Mouse (Mus musculus) liver, adult 2 months (tissue): ENCODE results near the gene Cfap77.

Source experiments
- CTCF ChIP-seq: fragments of 200-500 bp; IDR thresholded peaks from 2 replicates; pipeline ENCODE4 v1.5.1; 2011; ENCODE audit warnings: low read depth, low read length, control low read depth
- POLR2A ChIP-seq: fragments of 200-500 bp; IDR thresholded peaks from 2 replicates; pipeline ENCODE4 v1.6.1; 2011; ENCODE audit warnings: low read length, control low read depth; ENCODE audit not compliant: insufficient read depth; ENCODE audit errors: extremely low read depth

DNA sequence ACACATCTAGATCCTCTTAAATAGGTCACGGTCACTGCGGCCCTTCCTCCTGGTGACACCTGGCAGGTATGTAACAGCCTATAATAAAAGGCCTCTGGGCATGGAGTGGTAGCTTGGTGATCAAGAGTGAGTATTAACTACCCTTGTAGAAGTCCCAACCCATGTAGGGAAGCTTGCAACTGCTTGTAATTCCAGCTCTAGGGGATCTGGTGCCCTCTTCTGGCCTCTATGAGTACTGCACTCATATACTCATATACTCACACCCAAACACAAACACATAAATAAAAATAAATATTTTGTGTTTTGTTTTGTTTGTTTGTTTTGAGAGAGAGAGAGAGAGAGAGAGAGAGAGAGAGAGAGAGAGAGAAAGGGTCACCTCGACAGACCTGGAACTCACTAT, 66.1 kb downstream of the Cfap77 start:
- TF ChIP-seq POLR2A (no peak), CTCF (no peak)
